Mouse (Mus musculus) heart, adult 18-20 months (tissue): ENCODE measurements around the gene Nav2. TPM values are rescaled to one million over a fixed set of nuclear protein-coding genes. Genes with fewer than 3 reads are reported as not detected.

Experiments used
- DNase-seq, 2 experiments: peaks; one replicate each; pipeline ENCODE4 v3.0.0; 2021 to 2022; ENCODE audit warnings: mixed read lengths in 1 of 2
- total RNA-seq, 2 experiments: library from RNA; stranded (reverse); gene quantifications; 2 replicates each; pipeline ENCODE4 v1.2.3; 2021

Nav2 gene
- total RNA-seq, 2 experiments from 2014 or later = 35.5 to 45.2 TPM

GRCm38 (mm10) chr7:49163789-49164188 is 255.3 kb downstream of the Nav2 start:
- peak; percentile 41 to 49 for DNase-seq

GRCm38 (mm10) chr7:49164868-49165267 is 256.4 kb downstream of the Nav2 start:
- no peak for DNase-seq

GRCm38 (mm10) chr7:49172926-49173325 is 264.4 kb downstream of the Nav2 start:
- peak; percentile 46 to 67 for DNase-seq

- DNase-seq = no peak
Measured at GRCm38 (mm10) chr7:49175784-49176409, 267.4 kb downstream of the Nav2 start.

GRCm38 (mm10) chr7:49176590-49177201 is 268.2 kb downstream of the Nav2 start:
- peak; percentile 52 to 64 for DNase-seq

- DNase-seq = no peak
Measured at GRCm38 (mm10) chr7:49178217-49178616, 269.7 kb downstream of the Nav2 start.

GRCm38 (mm10) chr7:49181010-49181409 is 272.5 kb downstream of the Nav2 start:
- no peak for DNase-seq

- no peak for DNase-seq
Measured at GRCm38 (mm10) chr7:49182427-49182826, 273.9 kb downstream of the Nav2 start.

GRCm38 (mm10) chr7:49183696-49184095 is 275.2 kb downstream of the Nav2 start:
- DNase-seq = no peak

GRCm38 (mm10) chr7:49185991-49186390 is 277.5 kb downstream of the Nav2 start:
- no peak for DNase-seq

GRCm38 (mm10) chr7:49189364-49189763 is 280.8 kb downstream of the Nav2 start:
- DNase-seq = no peak

- DNase-seq = no peak
Measured at GRCm38 (mm10) chr7:49190231-49190985, 281.9 kb downstream of the Nav2 start.

GRCm38 (mm10) chr7:49191081-49191678 is 282.7 kb downstream of the Nav2 start:
- no peak for DNase-seq

GRCm38 (mm10) chr7:49192061-49192695 is 283.7 kb downstream of the Nav2 start:
- peak in 1 of 2 experiments; percentile 39 for DNase-seq

GRCm38 (mm10) chr7:49195711-49196147 is 287.2 kb downstream of the Nav2 start:
- DNase-seq = no peak

GRCm38 (mm10) chr7:49199366-49199765 is 290.9 kb downstream of the Nav2 start:
- no peak for DNase-seq

- no peak for DNase-seq
Measured at GRCm38 (mm10) chr7:49200270-49200669, 291.8 kb downstream of the Nav2 start.

GRCm38 (mm10) chr7:49202971-49203370 is 294.5 kb downstream of the Nav2 start:
- no peak for DNase-seq

- peak; percentile 47 to 59 for DNase-seq
Measured at GRCm38 (mm10) chr7:49204856-49205255, 296.3 kb downstream of the Nav2 start.

GRCm38 (mm10) chr7:49205551-49205950 is 297.0 kb downstream of the Nav2 start:
- no peak for DNase-seq

- DNase-seq = peak in 1 of 2 experiments; percentile 69
Measured at GRCm38 (mm10) chr7:49206775-49207676, 298.5 kb downstream of the Nav2 start.
